Mouse (Mus musculus) brain, embryonic 14.5 days (tissue): Measurements from ENCODE around the gene Rnf123.

ENCODE experiments used
- CTCF ChIP-seq: fragments of 200-500 bp; IDR thresholded peaks from 2 replicates; pipeline ENCODE4 v1.5.1; 2012; ENCODE audit warnings: inconsistent platforms, mild to moderate bottlenecking, moderate library complexity, borderline replicate concordance; ENCODE audit not compliant: insufficient read depth, insufficient read length; ENCODE audit errors: extremely low read depth
- POLR2A ChIP-seq: fragments of 200-500 bp; IDR thresholded peaks from 2 replicates; pipeline ENCODE4 v1.6.1; 2012; ENCODE audit warnings: mild to moderate bottlenecking, inconsistent platforms, borderline replicate concordance; ENCODE audit not compliant: poor library complexity, insufficient read depth, insufficient read length, severe bottlenecking; ENCODE audit errors: extremely low read depth

- TF ChIP-seq POLR2A (no peak), CTCF (no peak)
Measured at GRCm38 (mm10) chr9:108053665-108054225, 29.4 kb downstream of the Rnf123 start.
